Mouse (Mus musculus) lung, postnatal 0 days (tissue): ENCODE data around the gene Pitpnb. TPM values are rescaled to one million over a fixed set of nuclear protein-coding genes. Genes with fewer than 3 reads are reported as not detected.

ENCODE experiments used
- ATAC-seq: fragments of 200-750 bp; cut with Nextera tagmentation; 2 replicates; pipeline ENCODE4 v1.8.0; 2017; ENCODE audit warnings: moderate library complexity
- DNase-seq: peaks from one replicate; pipeline ENCODE4 v3.0.0-alpha.2; 2016; ENCODE audit warnings: low spot score
- H3K27ac ChIP-seq: fragments of 300-500 bp; sonication (generic); 2 replicates; pipeline ENCODE4 v1.5.1; 2014; ENCODE audit warnings: antibody characterized with exemption, mild to moderate bottlenecking, low read length, mixed read lengths
- H3K27me3 ChIP-seq: fragments of 300-500 bp; sonication (generic); replicated peaks from 2 replicates; pipeline ENCODE4 v1.6.1; 2014; ENCODE audit warnings: low read length, mixed read lengths; ENCODE audit not compliant: insufficient read depth
- H3K36me3 ChIP-seq: fragments of 300-500 bp; sonication (generic); 2 replicates; pipeline ENCODE4 v1.6.1; 2014; ENCODE audit warnings: low read length, mixed read lengths; ENCODE audit not compliant: insufficient read depth
- H3K4me1 ChIP-seq: fragments of 300-500 bp; sonication (generic); 2 replicates; pipeline ENCODE4 v1.6.1; 2014; ENCODE audit warnings: antibody characterized with exemption, low read depth, low read length, mixed read lengths; ENCODE audit not compliant: insufficient read depth
- H3K4me2 ChIP-seq: fragments of 300-500 bp; sonication (generic); replicated peaks from 2 replicates; pipeline ENCODE4 v1.6.1; 2014; ENCODE audit warnings: low read depth, mild to moderate bottlenecking, low read length, moderate library complexity, mixed read lengths
- H3K4me3 ChIP-seq: fragments of 300-500 bp; sonication (generic); 2 replicates; pipeline ENCODE4 v1.5.1; 2014; ENCODE audit warnings: low read depth, low read length
- H3K9ac ChIP-seq: fragments of 300-500 bp; sonication (generic); replicated peaks from 2 replicates; pipeline ENCODE4 v1.6.1; 2014; ENCODE audit warnings: low read depth, mild to moderate bottlenecking
- H3K9me3 ChIP-seq: fragments of 300-500 bp; sonication (generic); 2 replicates; pipeline ENCODE4 v1.6.1; 2016; ENCODE audit warnings: low read length, mixed read lengths
- CTCF ChIP-seq: IDR thresholded peaks from 2 replicates; pipeline ENCODE4 v1.5.1; 2016; ENCODE audit warnings: antibody characterized with exemption, mild to moderate bottlenecking
- EP300 ChIP-seq: IDR thresholded peaks from 2 replicates; pipeline ENCODE4 v1.6.1; 2016; ENCODE audit warnings: antibody characterized with exemption, mild to moderate bottlenecking, control low read depth
- WGBS: fragments of 180-500 bp; shearing (Covaris S2); extraction: QIAGEN DNeasy Blood & Tissue Kit; methylation state at CpG from one replicate; pipeline ENCODE4 v1.1.7; 2014; 5-methylcytosine and 5-hydroxymethylcytosine counted together
- polyA plus RNA-seq: library from polyadenylated mRNA; unstranded; fragments of >200 nt; fragmentation: Nextera tagmentation; extraction: Ambion mirVana; gene quantifications from 2 replicates; pipeline ENCODE4 v1.2.1, GENCODE M21; 2015

Gene Pitpnb
- polyA plus RNA-seq, 1 experiment from 2014 or later: 56.4 TPM

DNA sequence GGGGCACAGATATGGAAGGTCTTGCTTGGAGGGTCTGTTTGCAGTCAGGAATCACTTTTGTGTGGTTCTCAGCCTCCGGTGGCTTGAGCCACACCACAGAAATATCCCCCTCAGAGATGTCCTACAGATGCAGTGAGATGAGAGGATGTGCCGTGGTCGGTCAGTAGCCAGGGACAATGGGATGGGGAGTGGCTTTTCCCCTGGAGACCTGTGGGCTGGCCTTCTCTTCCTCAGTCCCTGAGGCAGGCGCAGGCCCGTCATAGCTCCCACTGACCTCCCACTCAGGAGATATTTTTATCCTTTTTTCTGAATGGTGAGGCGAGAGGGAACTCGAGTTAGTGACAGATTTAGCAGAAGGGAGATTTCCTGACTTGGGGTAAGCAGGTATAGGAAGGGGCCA lies 99.2 kb downstream of the Pitpnb start:
- WGBS: 53% methylated on average over 7 of the region's 7 CpGs
- Histone ChIP-seq H3K36me3 (no peaks in the 10 kb centered on the region), H3K9me3 (no peaks in the 10 kb centered on the region), H3K9ac (no peak overlapping the region), H3K4me1 (no peaks in the 10 kb centered on the region), H3K27ac (no peak overlapping the region), H3K4me2 (no peak overlapping the region), H3K4me3 (no peak overlapping the region), H3K27me3 (no peaks in the 10 kb centered on the region)
- TF ChIP-seq EP300 (no peak), CTCF (no peak)
- DNase-seq: peak; percentile 32
- ATAC-seq: peak; percentile 48

DNA sequence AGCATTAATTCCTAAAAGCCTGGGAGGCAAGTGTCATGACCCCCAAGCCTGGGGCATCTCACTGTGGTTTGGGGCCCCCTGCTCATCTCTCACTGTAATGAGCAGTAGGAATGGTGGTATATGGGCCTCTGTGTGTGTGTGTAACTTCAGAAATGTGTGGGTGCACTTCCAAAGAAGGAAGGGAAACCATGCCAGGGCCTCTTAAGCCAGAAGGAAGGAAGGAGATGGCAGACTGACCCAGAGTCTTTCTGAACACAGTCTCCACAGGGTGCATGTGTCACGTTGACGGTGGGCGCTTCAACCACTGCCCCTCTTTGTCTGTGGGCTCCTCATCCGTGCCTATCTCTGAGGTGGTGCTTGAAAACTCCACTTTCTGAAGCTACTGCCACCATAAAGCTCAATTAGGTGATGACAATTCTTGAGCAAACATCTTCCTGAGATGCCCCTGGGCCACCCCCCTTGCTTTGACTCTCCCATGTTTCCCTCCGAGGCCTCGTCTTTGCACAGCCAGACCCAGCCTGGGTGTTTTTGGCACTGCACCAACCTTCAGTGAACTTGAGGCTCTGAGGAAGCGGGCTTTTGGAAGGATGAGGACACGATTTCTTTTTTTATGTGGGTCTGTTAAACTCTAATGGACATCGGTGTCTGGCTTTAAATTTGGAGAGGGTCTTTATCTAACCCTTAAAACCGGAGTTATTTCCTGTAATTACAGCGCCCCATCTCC lies 100.6 kb downstream of the Pitpnb start:
- TF ChIP-seq EP300 (no peak), CTCF (no peak)
- Histone ChIP-seq H3K9me3 (no peaks in the 10 kb centered on the region), H3K27me3 (no peaks in the 10 kb centered on the region), H3K27ac (no peak overlapping the region), H3K4me3 (no peak overlapping the region), H3K4me1 (no peaks in the 10 kb centered on the region; the same call in 1 of the 2 replicates), H3K36me3 (no peaks in the 10 kb centered on the region), H3K4me2 (no peak overlapping the region), H3K9ac (no peak overlapping the region)
- WGBS: 43% methylated on average over 11 of the region's 11 CpGs
- ATAC-seq (no peak), DNase-seq (peak; percentile 47)

DNA sequence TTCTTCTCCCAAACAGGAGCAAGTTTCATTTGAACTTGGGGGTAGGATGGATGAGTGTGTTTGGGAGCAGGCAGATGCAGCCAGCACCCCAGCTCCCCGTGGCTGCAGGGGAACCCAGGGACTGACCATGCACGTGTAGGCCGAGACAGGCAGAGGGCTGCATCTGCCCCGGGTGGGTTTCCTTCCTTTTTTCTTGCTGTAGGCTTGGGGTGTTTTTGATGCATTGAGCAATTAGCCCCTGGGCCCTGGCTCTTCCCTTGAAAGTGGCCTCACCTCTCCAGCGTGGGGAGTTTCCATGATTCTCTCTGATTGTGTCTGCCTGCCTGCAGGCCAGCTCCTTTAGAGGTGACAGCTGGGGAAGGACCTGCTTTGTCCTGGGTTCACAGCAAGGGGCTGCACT lies 102.3 kb downstream of the Pitpnb start:
- H3K4me1 ChIP-seq: no peaks in the 10 kb centered on the region; the same call in 1 of the 2 replicates
- WGBS: 65% methylated on average over 5 of the region's 5 CpGs

DNA sequence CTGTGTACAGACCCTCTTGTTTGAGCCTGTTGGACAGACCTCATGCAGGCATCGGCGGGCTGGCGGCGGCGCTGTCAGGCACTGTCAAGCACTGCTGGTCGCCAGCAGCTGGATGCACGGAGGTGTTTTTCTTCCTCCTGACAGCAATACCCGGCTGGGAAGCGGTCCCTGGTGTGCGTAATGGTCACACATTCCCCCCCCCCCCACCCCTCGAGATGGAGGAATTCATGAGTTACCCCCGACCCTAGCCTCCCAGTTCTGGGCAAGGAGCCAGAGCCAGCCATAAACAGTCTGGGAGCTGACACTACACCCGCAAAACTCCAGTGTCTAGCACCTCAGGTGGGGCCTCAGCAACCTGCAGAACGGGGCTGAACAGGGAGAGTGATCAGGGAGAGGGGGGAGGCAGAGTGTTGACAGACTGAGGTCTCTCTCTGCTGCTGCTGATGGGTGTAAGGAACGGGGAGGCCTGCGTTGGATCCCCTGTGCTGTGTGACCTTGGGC lies 103.8 kb downstream of the Pitpnb start:
- ATAC-seq (peak; percentile 27), DNase-seq (no peak)
- H3K27ac ChIP-seq: no peak overlapping the region
- H3K27me3 ChIP-seq: no peaks in the 10 kb centered on the region
- H3K4me1 ChIP-seq: no peaks in the 10 kb centered on the region; the same call in 1 of the 2 replicates
- no peaks in the 10 kb centered on the region for H3K36me3 ChIP-seq
- H3K4me2 ChIP-seq: no peak overlapping the region
- no peak overlapping the region for H3K9ac ChIP-seq
- 14% methylated on average over 16 of the region's 16 CpGs for WGBS
- H3K4me3 ChIP-seq: no peak overlapping the region
- H3K9me3 ChIP-seq: no peaks in the 10 kb centered on the region
- TF ChIP-seq EP300 (no peak), CTCF (no peak)

More for the DNA sequence above, 102.3 kb downstream of the Pitpnb start:
- Histone ChIP-seq H3K36me3 (no peaks in the 10 kb centered on the region), H3K27me3 (no peaks in the 10 kb centered on the region), H3K9ac (no peak overlapping the region), H3K4me3 (no peak overlapping the region), H3K4me2 (no peak overlapping the region), H3K9me3 (no peaks in the 10 kb centered on the region), H3K27ac (no peak overlapping the region)
- TF ChIP-seq CTCF: no peak
- no peak for TF ChIP-seq EP300
- DNase-seq (no peak), ATAC-seq (no peak)

DNA sequence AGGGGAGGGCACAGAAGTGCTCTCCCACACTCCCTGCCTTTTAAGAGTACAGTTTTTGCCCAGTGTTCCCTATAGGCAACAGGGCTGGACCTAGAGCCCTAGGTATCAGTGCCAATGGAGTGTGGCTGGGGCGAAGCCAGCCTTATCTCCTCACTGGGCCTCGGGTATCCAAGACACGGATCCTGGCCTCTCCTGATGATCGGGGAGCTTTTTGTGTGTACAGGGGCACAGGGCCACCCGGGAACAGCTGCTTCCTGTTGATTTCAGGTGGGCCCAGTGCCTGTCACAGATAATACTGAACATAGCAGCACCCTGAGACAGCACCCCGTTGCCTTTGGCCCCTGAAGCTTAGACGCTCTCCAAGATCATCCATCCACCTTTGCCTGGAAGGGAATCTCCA lies 105.7 kb downstream of the Pitpnb start:
- WGBS: 67% methylated on average over 7 of the region's 7 CpGs
- Histone ChIP-seq H3K4me1 (no peaks in the 10 kb centered on the region; the same call in 1 of the 2 replicates), H3K27me3 (no peaks in the 10 kb centered on the region), H3K4me3 (no peak overlapping the region), H3K27ac (no peak overlapping the region), H3K9ac (no peak overlapping the region), H3K9me3 (no peaks in the 10 kb centered on the region), H3K36me3 (no peaks in the 10 kb centered on the region), H3K4me2 (no peak overlapping the region)
- TF ChIP-seq EP300: no peak
- DNase-seq (no peak), ATAC-seq (no peak)

DNA sequence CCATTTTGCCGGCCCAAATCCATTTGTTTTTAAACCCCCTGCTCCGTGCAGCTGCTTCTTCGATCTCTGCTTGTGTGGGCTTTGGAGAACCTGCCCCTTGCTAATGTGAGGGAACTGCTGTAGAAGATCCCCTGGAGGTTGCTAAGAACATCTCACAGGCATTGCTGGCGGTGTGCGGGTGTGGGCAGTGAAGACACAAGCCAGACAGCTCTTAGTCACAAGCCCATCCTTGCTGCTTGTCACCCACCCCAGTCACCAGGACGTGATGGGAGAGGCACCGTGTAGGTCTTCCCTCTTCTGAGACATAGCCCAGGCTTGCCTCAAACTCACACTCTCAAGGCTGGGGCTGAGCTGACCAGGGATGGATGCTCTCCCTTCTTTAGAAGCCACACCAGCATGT lies 106.6 kb downstream of the Pitpnb start:
- H3K9ac ChIP-seq: no peak overlapping the region
- no peaks in the 10 kb centered on the region for H3K36me3 ChIP-seq
- no peak overlapping the region for H3K4me3 ChIP-seq
- DNase-seq (no peak), ATAC-seq (no peak)
- H3K9me3 ChIP-seq: no peaks in the 10 kb centered on the region
- no peak overlapping the region for H3K27ac ChIP-seq
- TF ChIP-seq EP300: no peak
- TF ChIP-seq CTCF: no peak
- no peaks in the 10 kb centered on the region; the same call in 1 of the 2 replicates for H3K4me1 ChIP-seq
- H3K4me2 ChIP-seq: no peak overlapping the region
- no peaks in the 10 kb centered on the region for H3K27me3 ChIP-seq
- 71% methylated on average over 7 of the region's 7 CpGs for WGBS

Other genes with a start within 250 kb of the Pitpnb start
- gene Mn1, start 86.6 kb downstream of the Pitpnb start, polyA plus RNA-seq: 6.0 and 6.6 TPM in 2 replicates